Mouse (Mus musculus) adrenal gland, postnatal 25 days (tissue): ENCODE results near the gene Diaph2. TPM values are rescaled to one million over a fixed set of nuclear protein-coding genes. Genes with fewer than 3 reads are reported as not detected.
A peak's percentile ranks its signal among the peaks of the same experiment; 100 is the strongest.
"Not testable (repeated sequence)": the region's sequence is repeated elsewhere in the genome, so short reads cannot be mapped to it uniquely, and the experiment has no call there.

Experiments used
- DNase-seq: peaks from one replicate; pipeline ENCODE4 v3.0.0; 2021; ENCODE audit warnings: mixed read lengths
- total RNA-seq: library from RNA; stranded (reverse); gene quantifications from 2 replicates; pipeline ENCODE4 v1.2.3, GENCODE M21; 2021

Gene Diaph2
- total RNA-seq, 1 experiment from 2014 or later: 27.1 TPM

GRCm38 (mm10) chrX:130287032-130287431 lies 537.5 kb downstream of the Diaph2 start:
- DNase-seq: peak; percentile 0

- DNase-seq: no peak
Observed at GRCm38 (mm10) chrX:130289775-130290174, 540.2 kb downstream of the Diaph2 start.

GRCm38 (mm10) chrX:130350808-130351435 lies 601.4 kb downstream of the Diaph2 start:
- no peak for DNase-seq

GRCm38 (mm10) chrX:130351480-130351879 lies 601.9 kb downstream of the Diaph2 start:
- DNase-seq: no peak

- no peak for DNase-seq
Observed at GRCm38 (mm10) chrX:130393508-130394145, 644.1 kb downstream of the Diaph2 start.

GRCm38 (mm10) chrX:130403214-130403613 lies 653.7 kb downstream of the Diaph2 start:
- no peak for DNase-seq

- not testable (repeated sequence) for DNase-seq
Observed at GRCm38 (mm10) chrX:130407471-130407870, 657.9 kb downstream of the Diaph2 start.

GRCm38 (mm10) chrX:130408985-130409384 lies 659.4 kb downstream of the Diaph2 start:
- no peak for DNase-seq

GRCm38 (mm10) chrX:130423134-130423533 lies 673.6 kb downstream of the Diaph2 start:
- no peak for DNase-seq

GRCm38 (mm10) chrX:130451822-130452487 lies 702.4 kb downstream of the Diaph2 start:
- DNase-seq: no peak

- DNase-seq: no peak
Observed at GRCm38 (mm10) chrX:130452488-130452823, 702.9 kb downstream of the Diaph2 start.

GRCm38 (mm10) chrX:130473133-130473532 lies 723.6 kb downstream of the Diaph2 start:
- DNase-seq: no peak

- DNase-seq: no peak
Observed at GRCm38 (mm10) chrX:130480877-130481276, 731.3 kb downstream of the Diaph2 start.

- no peak for DNase-seq
Observed at GRCm38 (mm10) chrX:130502680-130503464, 753.3 kb downstream of the Diaph2 start.

- DNase-seq: no peak
Observed at GRCm38 (mm10) chrX:130503465-130503860, 753.9 kb downstream of the Diaph2 start.

- DNase-seq: no peak
Observed at GRCm38 (mm10) chrX:130505626-130506025, 756.1 kb downstream of the Diaph2 start.
